Mouse (Mus musculus): ENCODE data around the gene Tbk1.

DNA sequence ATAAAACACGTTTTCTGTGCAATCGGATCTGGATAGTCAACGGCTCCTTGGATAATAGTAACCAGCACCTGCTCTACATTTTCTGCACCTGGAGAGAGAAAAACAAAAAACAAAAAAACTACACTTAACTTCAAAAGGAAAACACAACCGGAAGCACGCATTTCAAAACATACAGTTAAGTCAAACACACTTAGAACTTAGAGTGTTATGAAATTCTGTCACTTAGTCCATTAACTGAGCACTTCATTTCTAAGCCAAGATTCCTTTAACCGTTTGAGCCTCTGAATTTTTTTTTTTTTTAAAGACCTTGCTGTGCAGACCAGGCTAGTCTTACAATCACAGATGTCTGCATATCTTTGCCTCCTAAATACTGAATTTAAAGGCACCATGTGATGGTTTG is 14.7 kb upstream of the Tbk1 start:
- TF ChIP-seq CTCF (IDR thresholded peaks at IDR 0.05) (no peak), EP300 (IDR thresholded peaks at IDR 0.05; ENCODE audit: insufficient read depth, low read depth, low read length) (no peak)

All from heart, adult 2 months (tissue).